Mouse (Mus musculus) stomach, embryonic 16.5 days (tissue): ENCODE measurements at regions not wholly inside any gene's neighbourhood (a gene's known extent, or its start where the extent isn't known, plus 50 kb on each side); places are given as distances from the start of the nearest gene placed in this dataset.

Experiments
- ATAC-seq: fragments of 200-750 bp; cut with Nextera tagmentation; 2 replicates; pipeline ENCODE4 v1.8.0; 2017; ENCODE audit warnings: moderate number of reproducible peaks, moderate TSS enrichment; ENCODE audit not compliant: insufficient read depth, low FRiP score
- H3K27ac ChIP-seq: fragments of 300-500 bp; sonication (generic); 2 replicates; pipeline ENCODE4 v1.5.1; 2014; ENCODE audit warnings: low read length
- H3K27me3 ChIP-seq: fragments of 300-500 bp; sonication (generic); 2 replicates; pipeline ENCODE4 v1.6.1; 2014; ENCODE audit warnings: low read length, control low read depth, mixed read lengths; ENCODE audit not compliant: control insufficient read depth, insufficient read depth
- H3K36me3 ChIP-seq: fragments of 300-500 bp; sonication (generic); 2 replicates; pipeline ENCODE4 v1.6.1; 2014; ENCODE audit warnings: low read length; ENCODE audit not compliant: control insufficient read depth, insufficient read depth
- H3K4me1 ChIP-seq: fragments of 300-500 bp; sonication (generic); 2 replicates; pipeline ENCODE4 v1.6.1; 2014; ENCODE audit warnings: low read length, control low read depth, mixed read lengths; ENCODE audit not compliant: control insufficient read depth, insufficient read depth
- H3K4me2 ChIP-seq: fragments of 300-500 bp; sonication (generic); 2 replicates; pipeline ENCODE4 v1.6.1; 2014; ENCODE audit warnings: low read depth, low read length, mixed read lengths
- H3K4me3 ChIP-seq: fragments of 300-500 bp; sonication (generic); replicated peaks from 2 replicates; pipeline ENCODE4 v1.5.1; 2014; ENCODE audit warnings: mild to moderate bottlenecking, low read length
- H3K9ac ChIP-seq: fragments of 300-500 bp; sonication (generic); 2 replicates; pipeline ENCODE4 v1.6.1; 2014; ENCODE audit warnings: low read length
- H3K9me3 ChIP-seq: fragments of 300-500 bp; sonication (generic); replicated peaks from 2 replicates; pipeline ENCODE4 v1.6.1; 2016; ENCODE audit warnings: low read length, control low read depth; ENCODE audit not compliant: control insufficient read depth
- WGBS: fragments of 180-500 bp; shearing (Covaris S2); extraction: QIAGEN DNeasy Blood & Tissue Kit; methylation state at CpG from one replicate; pipeline ENCODE4 v1.1.7; 2014; 5-methylcytosine and 5-hydroxymethylcytosine counted together

DNA sequence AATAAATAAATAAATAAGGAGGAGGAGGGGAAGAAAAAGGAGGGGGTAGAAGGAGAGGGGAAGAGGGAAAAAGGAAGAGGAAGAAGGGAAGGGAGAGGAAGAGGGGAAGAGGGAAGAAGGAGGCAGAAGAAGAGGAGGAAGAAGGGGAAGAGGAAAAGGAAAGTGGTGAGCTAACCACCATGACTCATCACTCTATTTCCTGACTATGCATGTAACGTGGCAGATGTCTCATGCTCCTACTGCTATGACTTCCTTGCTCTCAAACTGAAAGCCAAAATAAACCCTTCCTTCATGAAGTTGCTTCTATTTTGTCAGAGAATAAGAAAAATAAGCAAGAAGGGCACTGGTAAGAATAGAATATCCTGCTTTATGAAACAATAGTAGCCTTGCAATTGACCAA lies 242.1 kb upstream of the Rack1 start:
- H3K27me3 ChIP-seq, result no peaks in the 10 kb centered on the region
- no peak overlapping the region for H3K27ac ChIP-seq
- H3K4me1 ChIP-seq, result no peaks in the 10 kb centered on the region
- 50% methylated on average over 1 of the region's 1 CpGs for WGBS
- no peak overlapping the region for H3K4me3 ChIP-seq
- no peaks in the 10 kb centered on the region for H3K36me3 ChIP-seq
- no peak overlapping the region for H3K9ac ChIP-seq
- H3K4me2 ChIP-seq, result no peak overlapping the region
- no peak for ATAC-seq
- no peaks in the 10 kb centered on the region for H3K9me3 ChIP-seq

DNA sequence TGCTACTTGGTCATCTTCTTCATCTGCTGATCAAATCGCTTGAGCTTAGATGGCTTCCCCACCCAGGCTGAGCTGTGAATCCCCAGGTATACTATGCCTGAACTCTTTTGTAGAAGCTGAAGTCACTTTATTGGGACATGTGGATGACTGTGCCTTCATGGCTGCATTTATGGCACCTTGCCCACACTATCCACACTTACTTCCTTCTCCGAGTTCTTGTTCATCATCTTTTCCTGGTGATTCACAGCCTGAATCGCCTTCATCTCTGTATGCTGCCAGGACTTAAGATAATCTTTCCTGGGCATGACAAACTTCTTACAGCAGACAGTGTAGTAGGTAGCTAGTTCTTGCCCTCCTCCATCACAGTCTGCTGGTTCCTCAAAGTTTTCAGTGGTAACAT lies 248.1 kb upstream of the Rack1 start:
- Histone ChIP-seq H3K4me2 (no peak overlapping the region), H3K36me3 (no peaks in the 10 kb centered on the region), H3K9me3 (no peaks in the 10 kb centered on the region), H3K4me3 (no peak overlapping the region), H3K27me3 (no peaks in the 10 kb centered on the region), H3K4me1 (no peaks in the 10 kb centered on the region), H3K27ac (no peak overlapping the region), H3K9ac (no peak overlapping the region)
- no peak for ATAC-seq
- WGBS, result 85% methylated on average over 3 of the region's 3 CpGs

DNA sequence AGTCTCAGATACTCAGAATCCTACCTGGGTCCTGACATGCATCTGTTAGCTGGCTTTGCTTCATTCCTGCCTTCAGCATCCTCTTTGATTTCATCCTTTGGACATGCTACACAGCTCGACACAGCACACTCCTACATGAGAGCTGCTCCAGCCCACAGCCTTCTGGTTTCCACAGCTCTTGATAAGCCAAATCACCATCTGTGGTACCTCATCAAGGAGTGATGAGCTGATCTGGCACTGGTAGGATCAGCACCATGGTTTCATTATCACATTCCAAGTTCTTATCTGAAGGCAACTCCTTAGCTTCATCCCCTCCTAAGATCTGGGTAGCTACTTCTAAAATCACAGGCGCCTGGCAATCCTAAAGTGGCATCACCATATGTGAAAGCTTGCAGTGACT lies 248.9 kb upstream of the Rack1 start:
- Histone ChIP-seq H3K9me3 (no peaks in the 10 kb centered on the region), H3K4me3 (no peak overlapping the region), H3K27me3 (no peaks in the 10 kb centered on the region), H3K27ac (no peak overlapping the region), H3K4me1 (no peaks in the 10 kb centered on the region), H3K4me2 (no peak overlapping the region), H3K36me3 (no peaks in the 10 kb centered on the region), H3K9ac (no peak overlapping the region)
- WGBS, result 76% methylated on average over 2 of the region's 2 CpGs
- ATAC-seq, result no peak

DNA sequence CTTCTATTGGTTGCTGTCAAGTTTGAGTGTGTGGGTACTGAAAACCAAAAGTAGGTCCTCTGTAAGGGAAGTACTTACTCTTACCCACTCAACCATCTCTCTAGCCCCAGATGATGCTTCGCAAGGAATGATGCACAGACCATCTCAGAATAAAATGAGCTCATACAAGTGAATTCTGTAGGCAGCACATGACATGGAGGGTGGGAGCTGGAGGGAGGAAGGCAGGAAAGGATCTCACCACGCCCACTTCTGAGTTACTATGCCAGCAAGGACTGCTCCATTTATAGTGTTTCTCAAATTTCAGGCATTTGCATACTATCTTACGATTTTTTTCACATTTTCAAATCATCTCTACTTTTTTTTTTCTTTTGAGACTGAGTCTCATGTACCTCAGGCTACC lies 273.8 kb upstream of the Rack1 start:
- H3K4me3 ChIP-seq, result no peak overlapping the region
- H3K9me3 ChIP-seq, result no peaks in the 10 kb centered on the region
- H3K27ac ChIP-seq, result no peak overlapping the region
- no peak overlapping the region for H3K9ac ChIP-seq
- H3K27me3 ChIP-seq, result no peaks in the 10 kb centered on the region
- no peaks in the 10 kb centered on the region for H3K36me3 ChIP-seq
- no peak for ATAC-seq
- WGBS, result 71% methylated on average over 3 of the region's 3 CpGs
- H3K4me2 ChIP-seq, result no peak overlapping the region
- H3K4me1 ChIP-seq, result no peaks in the 10 kb centered on the region

DNA sequence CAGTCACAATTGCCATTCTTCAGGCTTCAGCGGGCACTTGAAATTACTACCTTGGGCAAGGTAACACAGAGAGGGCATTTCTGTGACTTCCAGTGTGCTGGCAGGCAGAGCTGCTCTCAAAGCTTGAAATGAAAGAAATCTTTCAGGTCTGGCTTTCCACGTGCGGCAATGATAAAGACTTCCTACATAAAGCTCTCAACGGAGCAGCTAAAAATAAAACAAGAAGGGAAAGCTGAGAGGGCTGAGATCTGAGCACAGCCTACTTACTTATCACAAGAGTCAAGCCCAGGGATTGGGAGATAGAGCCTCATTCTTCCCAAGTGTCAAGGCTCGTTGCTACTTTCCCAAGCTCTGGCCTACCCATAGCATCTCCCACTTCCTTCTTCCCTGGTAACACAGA lies 274.6 kb upstream of the Rack1 start:
- WGBS, result 69% methylated on average over 5 of the region's 5 CpGs
- Histone ChIP-seq H3K4me1 (no peaks in the 10 kb centered on the region), H3K27ac (no peak overlapping the region), H3K9me3 (no peaks in the 10 kb centered on the region), H3K9ac (no peak overlapping the region), H3K4me2 (no peak overlapping the region), H3K4me3 (no peak overlapping the region), H3K36me3 (no peaks in the 10 kb centered on the region), H3K27me3 (no peaks in the 10 kb centered on the region)
- no peak for ATAC-seq

DNA sequence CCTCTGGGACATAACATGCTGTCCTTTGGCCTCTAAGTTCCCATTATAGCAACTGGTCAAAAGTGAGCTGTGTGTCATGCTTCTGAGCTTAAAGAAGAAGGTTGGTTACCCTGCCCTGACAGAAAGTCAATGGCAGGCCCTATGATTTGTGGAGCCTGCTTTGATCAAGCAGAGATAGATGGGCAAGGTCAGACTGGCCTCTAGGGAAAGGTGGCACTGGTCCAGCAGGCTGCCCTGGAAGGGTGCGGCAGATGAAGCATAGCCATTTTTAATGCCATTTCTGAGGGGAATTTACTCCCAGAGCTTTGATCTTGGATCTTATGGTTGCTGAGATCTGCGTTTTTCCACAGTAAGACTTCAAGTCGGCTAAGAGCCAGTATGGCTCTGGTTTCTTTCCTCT lies 293.2 kb upstream of the Rack1 start:
- no peak overlapping the region for H3K4me2 ChIP-seq
- H3K4me3 ChIP-seq, result no peak overlapping the region
- H3K4me1 ChIP-seq, result no peaks in the 10 kb centered on the region
- no peaks in the 10 kb centered on the region for H3K9me3 ChIP-seq
- H3K36me3 ChIP-seq, result no peaks in the 10 kb centered on the region
- 65% methylated on average over 3 of the region's 3 CpGs for WGBS
- H3K27ac ChIP-seq, result no peak overlapping the region
- no peak for ATAC-seq
- no peaks in the 10 kb centered on the region for H3K27me3 ChIP-seq
- no peak overlapping the region for H3K9ac ChIP-seq

DNA sequence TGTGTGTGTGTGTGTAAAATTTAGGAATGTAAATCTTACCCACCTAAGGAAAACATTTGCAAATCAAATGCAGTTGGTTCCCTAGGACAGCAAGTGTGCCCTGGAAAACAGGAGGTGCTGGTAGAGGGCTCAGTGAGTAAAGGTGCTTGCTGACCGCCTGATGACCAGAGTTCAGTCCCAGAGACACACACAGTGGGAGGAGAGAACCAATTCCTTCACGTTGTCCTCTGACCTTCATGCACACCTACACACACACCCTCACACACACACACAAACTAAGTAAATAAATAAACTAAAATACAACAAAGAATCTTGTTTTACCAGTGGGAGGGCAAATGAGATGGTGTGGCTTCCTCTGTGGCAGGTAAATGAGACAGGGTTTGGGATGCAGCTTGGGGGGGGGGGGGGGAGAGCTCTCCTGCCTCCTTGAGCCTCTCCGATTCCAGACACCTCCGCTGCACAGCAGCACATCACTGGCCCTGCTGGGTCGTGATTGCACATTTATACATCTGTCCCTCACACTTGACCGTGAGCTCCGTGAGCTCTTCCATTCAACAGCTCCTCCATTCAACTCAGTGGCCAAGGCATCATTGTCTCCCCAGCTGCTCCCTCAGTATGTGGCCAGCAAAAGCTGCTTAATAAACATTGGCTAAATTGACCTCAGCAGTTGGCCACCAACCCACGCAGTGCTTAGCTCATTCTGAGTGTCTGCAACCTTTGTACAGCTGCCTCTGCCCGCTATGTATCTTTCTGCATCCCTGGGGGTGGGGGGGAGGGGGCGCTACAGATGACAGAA lies 297.9 kb upstream of the Rack1 start:
- WGBS, result 49% methylated on average over 10 of the region's 10 CpGs
- Histone ChIP-seq H3K9me3 (no peaks in the 10 kb centered on the region), H3K4me3 (no peak overlapping the region), H3K4me2 (no peak overlapping the region), H3K27me3 (no peaks in the 10 kb centered on the region), H3K27ac (no peak overlapping the region), H3K36me3 (no peaks in the 10 kb centered on the region), H3K9ac (no peak overlapping the region), H3K4me1 (no peaks in the 10 kb centered on the region)
- ATAC-seq, result no peak

DNA sequence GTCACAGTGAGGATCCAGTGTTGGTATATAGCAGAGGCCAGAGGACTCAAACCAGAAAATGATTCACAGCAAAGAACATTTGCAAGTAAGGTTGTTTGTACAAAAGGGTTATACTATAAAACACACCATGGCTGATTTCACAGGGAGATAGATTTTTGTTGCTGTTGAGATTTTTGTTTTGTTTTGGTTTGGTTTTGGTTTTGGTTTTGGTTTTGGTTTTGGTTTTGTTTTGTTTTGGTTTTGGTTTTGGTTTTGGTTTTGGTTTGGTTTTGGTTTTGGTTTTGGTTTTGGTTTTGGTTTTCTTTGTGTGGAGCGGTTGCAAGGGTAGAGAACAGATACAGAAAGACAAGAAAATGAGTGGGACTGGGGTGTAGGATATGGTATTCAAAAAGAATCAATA lies 301.1 kb upstream of the Rack1 start:
- Histone ChIP-seq H3K4me1 (no peaks in the 10 kb centered on the region), H3K9me3 (no peaks in the 10 kb centered on the region), H3K9ac (no peak overlapping the region), H3K4me3 (no peak overlapping the region), H3K4me2 (no peak overlapping the region), H3K36me3 (no peaks in the 10 kb centered on the region), H3K27ac (no peak overlapping the region), H3K27me3 (no peaks in the 10 kb centered on the region)
- 91% methylated on average over 1 of the region's 1 CpGs for WGBS
- no peak for ATAC-seq

DNA sequence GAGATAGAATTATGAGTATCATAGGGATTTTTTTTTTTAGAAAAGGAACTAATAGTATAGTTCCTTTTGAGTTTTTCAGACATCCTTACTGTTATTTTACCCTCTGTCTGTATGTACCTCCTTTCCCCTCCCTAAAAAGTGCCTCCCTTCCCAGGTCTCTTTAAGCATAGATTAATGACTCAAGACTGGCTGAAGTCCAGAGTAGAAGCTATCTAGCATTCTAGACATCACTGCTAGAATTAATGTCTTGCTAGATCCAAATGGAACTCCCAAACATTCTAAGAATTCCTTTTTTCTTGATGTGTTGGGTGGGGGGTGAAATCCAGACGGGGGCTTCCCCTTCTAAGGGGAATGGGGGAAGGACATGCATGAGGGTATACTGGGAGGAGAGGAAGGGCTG lies 311.8 kb upstream of the Rack1 start:
- H3K4me2 ChIP-seq, result no peak overlapping the region
- ATAC-seq, result no peak

More for the DNA sequence above, 311.8 kb upstream of the Rack1 start:
- Histone ChIP-seq H3K9me3 (no peaks in the 10 kb centered on the region), H3K27ac (no peak overlapping the region), H3K36me3 (no peaks in the 10 kb centered on the region), H3K9ac (no peak overlapping the region), H3K4me3 (no peak overlapping the region), H3K4me1 (no peaks in the 10 kb centered on the region), H3K27me3 (no peaks in the 10 kb centered on the region)
- 36% methylated on average over 1 of the region's 1 CpGs for WGBS
